Mouse (Mus musculus): ENCODE measurements around the gene Nkx2-4.

Nkx2-4 gene

DNA sequence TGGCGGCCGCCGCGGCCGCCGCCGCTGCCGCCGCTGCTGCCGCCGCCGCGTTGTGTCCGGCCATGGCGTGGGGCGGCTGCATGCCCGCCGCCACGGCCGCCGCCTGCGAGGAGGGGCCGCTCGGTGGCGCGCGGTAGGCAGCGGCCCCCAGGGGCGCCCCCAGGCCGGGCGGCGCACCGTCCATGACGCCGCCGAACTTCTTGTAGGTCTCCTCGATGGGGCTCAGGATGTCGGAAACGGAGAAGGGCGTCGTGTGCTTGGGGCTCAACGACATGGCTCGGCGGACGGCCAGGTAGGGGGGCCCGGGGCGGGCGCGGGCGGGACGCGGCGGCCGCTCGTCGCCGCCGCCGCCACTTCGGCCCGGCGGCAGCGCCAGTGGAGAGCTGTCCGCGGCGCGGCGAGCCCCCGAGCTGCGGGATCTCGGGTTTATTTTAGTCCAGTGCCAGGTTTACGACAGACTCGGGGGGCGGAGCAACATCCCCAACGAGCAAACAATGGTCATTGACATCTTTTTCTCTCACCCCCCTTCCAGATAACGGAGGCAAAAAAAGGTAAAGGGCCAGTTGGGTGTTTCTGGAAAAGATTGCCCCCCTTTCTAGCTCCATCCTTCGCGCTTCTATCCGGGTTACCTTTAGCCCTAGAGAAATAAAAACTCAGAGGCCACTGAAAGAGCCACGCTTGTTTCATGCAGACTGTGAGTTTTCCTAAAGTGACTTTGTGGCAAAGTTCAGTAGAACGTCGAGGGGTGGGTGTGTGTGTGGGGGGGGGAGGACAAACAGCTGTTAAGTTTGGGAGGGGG, at the start of gene Nkx2-4:
TSS of gene Nkx2-4 (minus strand) at position 374 of the 799 bp plus-strand sequence.
- no peak for DNase-seq (ENCODE audit: low read depth)

DNA sequence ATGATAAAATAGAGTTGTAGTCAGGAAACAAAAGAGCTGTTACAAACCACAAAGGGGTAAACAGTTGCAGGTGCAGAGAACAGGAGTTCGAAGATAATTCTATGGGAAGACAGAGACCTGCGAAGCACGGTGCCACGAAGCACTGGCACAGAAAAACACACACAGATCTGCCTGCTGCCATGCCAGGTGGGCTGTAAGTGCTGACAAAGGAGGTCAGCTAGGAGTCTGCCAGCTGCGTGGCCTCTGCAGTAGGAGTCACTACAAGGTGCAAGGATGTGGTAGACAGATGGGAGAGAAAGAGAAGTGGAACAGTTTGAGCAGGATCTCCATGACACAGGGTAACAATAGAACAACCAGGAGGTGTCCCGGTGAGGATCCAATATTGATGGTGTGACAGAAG, 42.1 kb upstream of the Nkx2-4 start:
- DNase-seq (ENCODE audit: low read depth): no peak

DNA sequence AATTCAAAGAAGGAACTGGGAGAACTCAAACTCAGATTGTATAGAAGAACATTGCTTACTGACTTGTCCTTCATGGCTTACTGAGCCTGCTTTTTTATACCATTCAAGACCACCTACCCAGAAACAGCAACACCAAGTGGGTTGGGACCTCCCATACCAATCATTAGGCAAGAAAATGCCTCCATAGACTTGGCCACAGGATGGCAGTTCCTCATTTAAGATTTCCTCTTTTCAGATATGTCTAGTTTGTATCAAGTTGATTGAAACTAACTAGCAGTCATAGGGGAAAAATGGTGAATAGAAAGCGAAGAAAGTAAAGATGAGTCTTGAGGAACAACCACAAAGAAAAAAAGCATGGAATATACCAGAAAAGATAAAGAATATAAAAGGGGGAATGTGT, 34.5 kb upstream of the Nkx2-4 start:
- DNase-seq (ENCODE audit: low read depth): peak; percentile 5

DNA sequence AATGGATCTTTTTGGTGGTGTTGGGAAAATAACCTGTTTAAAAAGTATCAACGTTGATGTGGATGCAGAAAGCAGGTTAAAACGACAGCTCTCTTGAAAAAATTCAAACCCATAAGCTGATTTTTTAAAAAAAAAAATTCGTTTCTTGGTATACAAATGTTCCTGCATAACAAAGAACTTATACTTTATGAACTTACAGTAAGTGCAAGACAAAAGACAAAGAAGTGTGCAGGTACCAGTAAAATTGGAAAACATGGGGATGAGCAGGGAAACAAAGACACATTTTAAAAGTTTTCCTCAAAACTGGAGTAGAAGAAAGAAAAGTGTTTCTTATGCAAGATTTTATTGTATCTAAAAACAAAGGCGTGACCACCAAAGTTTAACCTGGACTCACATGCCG, 1.2 kb upstream of the Nkx2-4 start:
- no peak for DNase-seq (ENCODE audit: low read depth)

DNA sequence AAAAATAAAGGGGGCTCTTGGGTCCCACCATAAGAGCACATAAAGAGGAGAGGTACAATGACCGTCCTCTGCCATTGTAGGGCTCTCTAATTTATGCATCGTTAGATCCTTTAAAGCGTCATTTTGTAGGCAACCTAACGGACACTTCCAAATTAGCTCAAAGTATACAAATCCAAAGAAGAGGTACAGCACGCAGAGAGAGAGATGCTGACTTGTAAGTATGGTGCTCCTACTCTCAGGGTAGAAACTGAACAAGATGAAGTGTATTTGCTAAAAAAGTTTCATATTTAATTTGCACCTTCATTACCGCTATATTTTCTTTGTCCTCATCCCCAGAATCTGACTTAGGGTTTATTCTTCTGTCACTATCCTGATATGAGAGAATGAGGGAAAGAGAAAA, 692 bp upstream of the Nkx2-4 start:
- no peak for DNase-seq (ENCODE audit: low read depth)

DNA sequence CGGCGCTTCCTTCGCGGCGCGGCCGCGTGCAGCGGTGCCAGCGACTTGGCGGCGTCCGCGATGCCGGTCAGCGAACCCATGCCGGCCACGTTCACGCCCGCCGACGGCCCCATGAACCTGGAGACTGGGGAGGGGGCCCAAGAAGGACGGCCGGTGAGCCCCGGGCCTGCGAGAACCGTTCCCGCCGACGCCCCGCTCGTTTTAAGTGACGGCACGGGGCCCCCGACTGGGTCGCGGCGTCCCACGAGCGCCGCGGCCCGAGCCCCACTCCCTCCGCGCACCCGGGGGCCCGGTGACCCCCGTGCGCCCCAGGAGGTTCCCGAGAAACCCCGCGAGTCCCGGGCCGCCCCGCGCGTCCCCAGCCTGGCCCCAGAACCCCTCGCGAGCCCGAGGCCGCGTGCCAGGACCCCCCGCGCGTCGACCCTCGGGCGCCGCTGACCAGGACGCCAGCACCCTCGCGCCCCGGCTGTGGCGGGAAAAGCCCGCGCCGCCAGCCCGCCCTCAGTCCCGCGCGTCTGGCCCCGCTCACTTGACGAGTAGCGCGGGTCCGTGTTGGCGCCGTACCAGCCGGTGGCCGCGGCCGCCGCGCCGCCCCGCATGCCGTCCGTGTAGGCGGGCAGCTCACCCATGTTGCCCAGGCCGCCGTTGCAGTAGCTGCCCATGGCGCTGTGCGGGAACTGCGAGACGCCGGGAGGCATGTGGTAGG, 726 bp downstream of the Nkx2-4 start:
- DNase-seq (ENCODE audit: low read depth): no peak

DNA sequence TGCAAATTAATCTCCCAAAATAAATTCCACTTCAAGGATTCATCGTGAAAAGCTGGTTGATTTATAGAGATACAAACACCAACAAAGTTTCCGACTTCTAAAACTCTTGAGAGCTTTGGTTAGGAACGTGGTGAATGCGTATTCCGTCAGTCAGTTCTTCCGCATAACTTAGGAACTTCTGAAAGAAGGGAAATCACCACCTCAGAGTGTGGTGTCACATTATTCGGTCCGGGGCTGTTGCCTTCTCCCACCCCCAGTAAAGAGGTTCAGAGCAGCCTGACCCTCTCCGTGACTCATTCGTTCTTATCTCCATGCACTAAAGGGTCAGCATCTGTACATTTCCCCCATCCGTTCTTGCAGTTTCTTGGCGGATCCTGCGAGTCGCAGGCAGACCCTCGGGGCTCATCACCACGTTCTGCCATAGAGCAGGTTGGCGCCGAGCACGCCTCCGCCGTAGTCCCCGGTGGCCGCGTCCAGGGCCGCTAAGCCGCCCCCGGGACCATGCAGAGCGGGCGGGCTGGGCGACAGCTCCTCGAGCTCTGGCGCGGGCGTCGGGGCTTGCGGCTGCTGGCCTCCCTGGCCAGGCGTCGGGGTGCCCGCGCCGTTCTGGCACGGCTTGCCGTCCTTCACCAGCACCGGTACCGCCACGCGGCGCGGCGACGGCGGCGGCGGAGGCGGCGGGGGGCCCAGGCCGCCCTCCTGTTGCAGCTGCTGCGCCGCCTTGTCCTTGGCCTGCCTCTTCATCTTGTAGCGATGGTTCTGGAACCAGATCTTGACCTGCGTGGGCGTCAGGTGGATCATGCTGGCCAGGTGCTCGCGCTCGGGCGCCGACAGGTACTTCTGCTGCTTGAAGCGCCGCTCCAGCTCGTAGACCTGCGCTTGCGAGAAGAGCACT, 1.5 kb downstream of the Nkx2-4 start:
- no peak for DNase-seq (ENCODE audit: low read depth)

DNA sequence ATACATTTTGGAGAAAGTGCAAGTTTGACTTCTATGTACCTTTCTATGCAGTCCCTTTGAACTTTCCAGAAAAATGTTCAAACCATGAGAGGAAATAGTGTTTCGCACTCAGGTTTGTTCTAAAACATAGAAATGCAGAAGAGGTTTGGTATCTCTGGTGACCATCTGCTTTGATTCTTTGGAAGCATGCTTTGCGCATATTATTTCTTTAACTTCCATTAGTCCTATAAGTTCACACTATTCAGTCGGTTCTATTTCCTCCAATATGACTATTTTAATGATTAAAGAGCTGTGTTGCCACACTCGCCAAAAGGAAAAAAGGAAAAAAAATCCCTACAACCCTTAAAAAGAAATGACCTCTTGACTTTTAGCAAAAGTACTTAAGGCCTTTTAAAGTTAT, 2.9 kb downstream of the Nkx2-4 start:
- DNase-seq (ENCODE audit: low read depth): no peak

DNA sequence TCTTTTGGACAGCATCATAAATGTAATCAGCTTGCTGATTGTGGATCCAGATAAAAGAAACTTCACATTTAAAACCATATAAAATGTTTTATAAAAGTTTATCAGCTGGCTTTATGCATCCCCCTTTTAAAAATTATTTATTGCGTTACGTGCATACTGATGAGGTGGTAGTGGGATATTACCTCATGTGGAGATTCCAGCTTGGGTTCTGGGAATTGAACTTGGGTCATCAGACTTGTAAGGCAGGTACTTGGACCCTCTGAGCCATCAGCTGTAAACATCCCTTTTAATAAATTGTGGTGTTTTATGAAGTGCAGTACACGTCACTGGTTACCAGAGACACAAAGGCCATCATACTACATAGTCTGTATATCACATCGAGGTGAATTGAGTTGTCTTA, 10.8 kb downstream of the Nkx2-4 start:
- no peak for DNase-seq (ENCODE audit: low read depth)

DNA sequence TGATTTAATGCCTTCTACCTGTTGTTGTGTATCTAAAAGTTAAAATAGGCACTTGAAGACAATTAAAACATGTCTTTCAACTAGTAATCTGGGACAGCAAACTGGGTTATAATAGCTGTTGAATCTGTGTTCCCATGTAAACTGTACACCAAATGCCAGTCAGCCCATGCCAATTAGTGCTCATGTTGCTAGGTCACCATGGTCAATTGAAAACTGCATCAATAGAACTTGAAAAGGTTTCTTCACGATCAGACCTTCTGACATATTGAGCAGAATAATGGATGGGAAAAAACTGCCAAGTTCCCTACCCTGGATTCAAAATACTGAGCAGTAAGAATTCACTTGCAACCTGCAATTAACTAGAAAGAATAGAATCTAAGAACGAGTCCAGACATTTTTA, 11.3 kb downstream of the Nkx2-4 start:
- DNase-seq (ENCODE audit: low read depth): no peak

DNA sequence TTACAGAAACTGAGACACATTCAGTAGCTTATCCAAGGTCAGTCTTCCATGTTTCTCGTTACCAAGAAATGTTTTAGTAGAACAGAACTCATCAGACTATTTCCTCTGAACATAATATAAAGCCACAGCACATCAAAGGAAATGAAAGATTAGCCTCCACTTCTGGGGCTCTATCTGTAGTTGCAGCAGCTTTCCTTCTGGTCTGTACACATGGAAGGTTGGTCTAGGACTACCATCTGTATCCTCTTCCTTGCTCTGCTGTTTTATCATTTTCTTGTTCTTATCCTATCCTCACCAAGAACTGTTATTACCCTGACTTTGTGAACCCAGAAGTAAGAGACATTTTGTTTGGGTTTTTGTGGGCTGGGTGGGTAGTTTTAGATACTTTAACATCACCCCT, 14.9 kb downstream of the Nkx2-4 start:
- DNase-seq (ENCODE audit: low read depth): peak; percentile 47

DNA sequence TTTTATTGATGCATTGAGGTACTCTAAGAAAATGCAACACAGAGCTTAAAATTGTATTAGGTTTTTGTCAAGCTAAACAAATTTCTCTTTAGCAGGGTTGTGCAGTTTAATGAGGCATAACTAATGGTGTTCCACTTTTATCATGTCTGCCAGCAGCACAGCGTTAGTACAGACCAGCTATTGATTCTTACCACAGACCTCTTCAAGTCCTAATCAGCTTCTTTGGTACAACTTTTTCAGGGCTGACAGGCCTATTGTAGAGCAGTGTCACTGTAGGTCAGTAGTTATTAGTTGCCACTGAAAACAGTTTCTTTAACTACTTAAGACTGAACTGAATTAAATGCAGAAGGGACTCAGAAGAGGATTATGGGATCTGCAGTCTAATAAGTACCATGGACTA, 16.2 kb downstream of the Nkx2-4 start:
- no peak for DNase-seq (ENCODE audit: low read depth)

DNA sequence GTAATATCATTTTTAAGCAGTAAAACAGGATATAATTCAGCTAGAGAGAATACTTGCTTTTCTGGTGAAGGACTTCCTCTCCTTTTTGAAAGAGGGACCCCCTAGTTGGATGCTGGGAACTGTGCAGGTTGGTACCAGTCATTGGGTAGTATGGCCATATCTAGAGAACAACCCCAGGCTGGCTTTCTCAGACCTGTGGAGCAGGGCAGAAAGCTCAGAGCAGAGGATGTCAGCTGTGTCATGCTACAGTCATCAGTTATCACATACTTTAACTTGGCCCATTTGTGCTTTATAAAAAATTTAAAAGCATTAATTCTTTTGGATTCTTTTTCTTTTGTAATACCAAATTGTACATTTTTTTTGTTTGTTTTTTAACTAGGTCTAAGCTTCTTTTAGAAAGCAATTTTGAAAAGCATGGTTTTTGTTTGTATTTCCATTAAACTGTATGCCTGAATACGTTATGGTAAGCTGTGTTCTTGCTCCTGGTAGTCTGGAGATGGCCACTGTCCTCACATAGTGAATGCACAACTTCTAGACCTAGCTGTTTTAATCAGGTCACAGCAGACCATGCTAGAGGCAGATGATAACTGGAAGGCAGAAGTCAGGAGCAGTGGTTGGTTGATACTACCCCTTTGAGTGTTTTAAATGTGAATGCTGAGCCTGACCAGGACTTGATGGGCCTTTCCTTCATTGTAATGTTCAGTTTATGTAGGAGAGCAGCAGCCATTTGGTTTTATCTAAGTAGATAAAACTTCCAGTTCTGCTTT, 17.6 kb downstream of the Nkx2-4 start:
- no peak for DNase-seq (ENCODE audit: low read depth)

DNA sequence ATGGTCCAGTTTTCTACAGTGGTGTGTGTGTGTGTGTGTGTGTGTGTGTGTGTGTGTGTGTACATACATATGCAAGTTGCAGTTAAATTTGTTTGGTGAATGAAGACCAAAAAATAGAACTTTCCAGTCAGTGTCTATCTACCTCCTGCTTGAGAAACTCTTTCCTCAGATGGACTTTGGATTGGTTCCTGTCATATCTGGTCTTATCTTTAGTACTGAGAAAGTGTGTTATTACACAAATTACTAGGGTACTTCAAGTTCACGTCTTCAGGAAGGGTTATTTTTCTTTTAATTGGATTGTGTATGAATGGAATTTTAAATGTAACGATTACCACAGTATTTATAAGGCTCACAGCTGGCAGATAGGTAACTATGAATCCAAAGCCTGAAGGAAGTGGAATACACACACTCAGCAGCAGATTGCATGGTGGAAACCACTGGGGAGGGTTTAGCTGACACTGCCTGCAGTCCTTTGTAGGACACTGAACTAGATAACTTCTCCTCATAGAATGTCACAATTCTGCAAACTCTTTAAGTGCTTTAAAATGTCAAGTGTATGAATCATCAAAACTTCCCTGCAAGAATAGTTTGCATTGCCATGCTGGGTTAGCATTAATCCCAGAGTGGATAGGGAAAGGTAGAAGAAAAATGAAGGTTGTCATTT, 31.9 kb downstream of the Nkx2-4 start:
- DNase-seq (ENCODE audit: low read depth): peak; percentile 10

DNA sequence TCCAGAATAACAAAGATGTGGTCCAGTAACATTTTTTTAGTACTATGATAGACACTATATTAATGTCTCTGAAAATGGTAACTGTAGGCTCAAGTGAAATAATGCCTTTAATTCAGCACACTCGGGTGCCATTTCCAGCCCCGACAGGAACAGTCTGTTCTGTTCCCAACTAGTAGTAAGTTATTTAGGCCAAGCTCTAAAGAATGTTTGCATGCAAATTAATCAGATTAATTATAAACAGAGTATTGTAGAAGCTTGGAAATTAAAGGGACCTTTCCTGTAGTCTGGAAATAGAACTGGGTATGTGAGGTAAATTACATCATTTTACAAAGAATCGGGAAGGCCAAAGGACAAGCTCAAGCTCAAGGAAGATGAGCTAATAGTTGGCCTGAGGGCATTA, 38.2 kb downstream of the Nkx2-4 start:
- DNase-seq (ENCODE audit: low read depth): no peak

DNA sequence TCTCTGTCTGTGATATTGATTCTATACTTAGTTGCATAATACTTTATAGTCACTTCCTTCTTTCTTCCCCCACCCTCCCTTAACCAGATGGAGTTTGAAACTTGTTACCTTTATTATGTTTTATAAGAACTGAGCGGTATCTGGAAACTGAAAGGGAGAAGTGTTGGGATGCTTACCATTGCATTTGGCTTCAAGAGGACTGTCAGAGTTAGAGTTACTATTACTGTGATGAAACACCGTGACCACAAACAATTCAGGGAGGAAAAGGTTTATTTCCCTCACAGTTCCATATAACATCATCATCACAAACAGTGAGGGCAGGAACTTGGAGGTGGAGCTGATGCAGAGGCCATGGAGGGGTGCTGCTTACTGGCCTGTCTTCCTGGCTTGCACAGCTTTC, 49.4 kb downstream of the Nkx2-4 start:
- peak; percentile 29 for DNase-seq (ENCODE audit: low read depth)
